Mouse (Mus musculus): ENCODE measurements at regions not wholly inside any gene's neighbourhood (a gene's known extent, or its start where the extent isn't known, plus 50 kb on each side); places are given as distances from the start of the nearest gene placed in this dataset.

DNA sequence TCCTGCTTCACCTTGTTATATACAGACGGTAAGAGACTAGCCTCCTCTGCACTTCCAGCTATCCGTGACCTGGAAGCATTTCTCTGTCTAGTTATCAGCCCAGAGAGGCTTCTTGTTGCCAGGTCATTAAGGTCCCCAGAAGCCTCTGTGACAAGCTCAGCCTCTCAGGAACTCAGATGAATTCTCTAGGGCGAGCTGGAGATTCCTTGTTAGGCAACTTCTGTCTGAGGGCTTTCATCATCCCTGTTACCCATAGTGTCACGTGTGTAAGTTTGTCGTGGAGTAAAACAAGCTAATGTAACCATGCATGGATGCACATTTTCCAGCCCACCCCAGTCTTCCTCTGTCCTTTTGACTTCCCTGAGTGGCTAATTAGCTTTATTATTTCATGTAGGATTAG lies 126.3 kb upstream of the Ednra start:
- DNase-seq (ENCODE audit: low spot score in 2 of 2) = no peak

DNA sequence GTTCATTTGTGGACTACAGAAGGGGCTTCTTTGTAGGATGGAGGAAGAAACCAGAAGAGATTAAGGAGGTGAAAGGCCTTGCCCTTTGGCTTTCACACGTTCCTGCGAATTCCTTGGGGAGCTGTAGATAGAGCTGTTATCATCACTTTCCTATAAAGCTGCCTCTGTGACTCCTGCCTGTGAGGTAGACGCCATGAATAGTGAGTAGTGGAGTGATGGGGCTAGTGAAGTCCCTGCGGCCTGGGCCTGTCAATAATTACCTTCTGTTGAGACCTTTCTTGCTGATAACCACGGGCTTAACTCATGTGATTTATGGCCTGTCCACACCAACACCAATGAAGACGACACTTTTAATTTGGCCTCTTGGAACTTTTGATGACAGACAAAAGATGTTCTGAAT lies 146.0 kb upstream of the Ednra start:
- DNase-seq (ENCODE audit: low spot score in 2 of 2) = no peak

DNA sequence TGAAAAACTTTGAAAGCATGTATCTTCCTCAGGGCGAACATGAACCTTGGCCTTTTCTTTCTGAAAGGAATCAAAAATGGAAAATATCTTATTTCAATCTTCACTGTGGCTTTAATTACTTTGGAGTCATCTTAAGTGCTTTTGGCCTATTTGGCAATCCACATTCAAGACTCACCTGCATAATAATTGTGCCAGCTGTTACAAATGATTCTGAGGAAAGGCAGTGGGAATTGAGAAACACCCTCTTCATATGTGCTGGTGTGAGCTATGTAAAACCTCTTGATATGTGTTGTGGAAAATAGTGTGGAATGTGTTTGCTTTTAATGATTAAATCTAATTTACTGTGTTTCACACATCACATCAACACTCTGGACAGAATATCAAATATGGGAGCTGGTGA lies 148.5 kb upstream of the Ednra start:
- DNase-seq (ENCODE audit: low spot score in 2 of 2) = no peak

DNA sequence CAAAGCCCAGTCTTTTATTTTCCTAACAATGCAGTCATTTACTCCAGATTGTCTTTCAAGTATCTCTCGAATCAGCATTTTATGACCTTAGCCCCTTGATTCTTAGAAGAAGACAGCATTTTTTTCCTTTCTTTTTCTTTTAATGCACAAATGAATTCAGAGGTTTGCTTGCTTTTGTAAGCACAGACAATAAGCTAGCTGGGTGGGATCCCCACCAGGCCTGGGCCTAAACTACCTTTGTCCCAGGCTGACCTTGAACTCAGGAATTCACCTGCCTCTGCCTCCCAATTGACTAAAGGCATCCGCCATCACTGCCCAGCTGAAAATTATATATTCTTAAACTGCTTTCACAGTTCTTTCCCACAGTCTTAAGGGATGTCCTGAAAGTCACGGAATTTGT lies 195.5 kb upstream of the Ednra start:
- no peak for DNase-seq (ENCODE audit: low spot score in 2 of 2)

DNA sequence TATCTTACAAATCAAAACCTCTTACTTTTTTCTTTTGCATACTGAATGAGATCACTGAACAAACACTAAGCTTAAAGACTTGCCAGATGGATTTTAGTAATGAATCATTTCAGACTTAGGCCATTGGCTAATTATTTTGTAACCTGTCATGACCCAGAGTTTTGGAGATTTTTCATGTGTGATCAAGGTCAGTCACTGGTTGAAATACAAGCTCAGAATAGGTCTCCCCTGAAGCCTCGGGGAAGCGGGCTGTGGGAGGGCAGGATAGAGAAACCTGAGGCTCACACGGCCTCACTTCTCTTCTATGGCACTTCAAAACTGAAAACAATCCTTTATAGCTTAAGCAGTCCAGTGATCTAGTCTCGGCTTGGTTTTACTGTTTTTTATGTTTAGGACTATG lies 197.6 kb upstream of the Ednra start:
- no peak for DNase-seq (ENCODE audit: low spot score in 2 of 2)

DNA sequence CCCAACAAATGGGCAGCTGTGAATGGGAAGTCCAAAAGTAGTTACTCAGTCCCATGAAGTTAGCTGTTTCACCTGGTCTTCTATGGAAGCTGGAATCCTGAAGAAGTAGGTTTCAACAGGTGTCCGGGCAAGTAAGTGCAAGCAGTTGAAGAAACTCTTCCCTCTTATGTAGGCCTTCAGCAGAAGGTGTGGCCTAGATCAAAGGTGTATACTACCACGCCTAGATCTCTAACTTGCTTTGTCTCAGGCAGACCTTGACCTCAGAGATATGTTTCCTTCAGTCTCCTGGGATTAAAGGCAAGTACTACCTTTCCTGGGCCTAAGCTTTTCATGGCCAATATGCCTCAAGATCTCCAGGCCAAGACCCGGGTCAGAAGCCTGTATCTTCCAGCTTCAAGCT lies 223.4 kb upstream of the Ednra start:
- DNase-seq (ENCODE audit: low spot score in 2 of 2) = no peak

DNA sequence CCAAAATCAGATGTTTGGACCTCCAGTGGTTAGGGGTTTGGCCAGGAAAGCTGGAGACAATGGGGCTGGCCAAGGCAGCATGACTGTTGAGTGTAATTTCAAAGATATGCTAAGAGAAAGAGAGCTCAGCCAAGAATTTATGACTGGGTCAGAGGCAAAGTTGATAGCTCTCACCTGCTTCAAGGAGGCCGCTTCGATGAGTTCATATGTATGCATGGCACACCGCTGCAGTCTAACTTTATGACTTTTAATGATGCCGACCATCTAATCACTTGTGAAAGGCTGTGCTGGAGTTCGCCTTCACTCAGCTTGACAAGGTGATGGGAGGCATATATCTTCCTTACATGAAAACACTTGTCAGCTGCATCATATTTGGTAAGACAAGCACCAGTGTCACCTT lies 225.4 kb upstream of the Ednra start:
- DNase-seq (ENCODE audit: low spot score in 2 of 2) = no peak

DNA sequence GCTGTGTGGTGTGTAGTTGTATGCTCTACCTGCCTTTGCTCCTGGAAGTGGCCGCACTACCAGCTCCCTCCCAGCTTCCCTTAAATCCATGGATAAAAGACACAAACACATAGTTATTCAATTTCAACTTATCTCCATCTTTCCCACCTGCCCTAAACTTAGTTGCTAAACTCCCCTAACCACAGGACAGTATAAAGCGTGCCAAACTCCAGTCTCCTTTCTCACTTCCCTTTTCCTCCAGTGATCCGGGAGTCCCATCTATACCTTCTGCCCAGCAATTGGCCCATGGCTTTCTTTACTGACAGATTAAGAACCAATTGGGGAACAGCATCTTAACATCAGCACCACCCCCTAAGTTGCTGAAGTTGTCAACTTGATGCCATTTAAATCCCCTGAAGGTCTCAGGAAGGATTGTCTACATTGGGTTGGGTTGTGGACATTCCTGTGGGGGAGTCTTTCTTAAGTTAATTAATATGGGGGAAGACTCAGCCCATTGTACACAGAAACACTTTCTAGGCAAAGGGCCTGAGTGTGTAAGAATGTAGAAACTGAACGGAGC lies 234.6 kb upstream of the Ednra start:
- DNase-seq (ENCODE audit: low spot score in 2 of 2) = no peak

DNA sequence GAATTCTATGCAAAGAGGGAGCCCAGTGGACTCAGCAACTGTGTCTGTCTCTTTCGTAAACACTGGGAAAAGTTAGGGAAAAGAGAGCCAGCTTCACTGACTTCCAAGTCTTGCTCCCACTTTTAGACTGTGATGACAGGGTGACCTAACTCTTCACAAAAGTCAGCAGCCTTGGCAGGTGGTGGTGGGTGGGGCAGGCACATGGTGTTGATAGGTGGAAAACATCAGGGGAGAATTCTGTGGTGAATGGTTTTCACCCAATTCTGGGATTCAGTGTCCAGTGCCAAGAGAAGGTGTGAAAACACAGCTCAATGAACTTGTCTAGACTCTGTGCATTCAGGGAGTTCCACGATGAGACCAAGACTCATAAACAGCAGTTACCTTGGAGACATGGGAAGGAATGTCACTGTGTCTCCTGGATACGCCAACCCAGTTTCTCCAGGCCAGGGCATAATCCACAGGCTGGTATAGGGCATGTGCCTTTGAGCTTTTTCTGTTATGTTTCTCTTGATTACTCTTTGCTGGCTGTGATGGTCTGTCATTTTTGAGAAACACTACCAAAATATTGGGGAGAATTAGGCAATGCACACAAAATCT lies 238.9 kb upstream of the Ednra start:
- no peak for DNase-seq (ENCODE audit: low spot score in 2 of 2)

DNA sequence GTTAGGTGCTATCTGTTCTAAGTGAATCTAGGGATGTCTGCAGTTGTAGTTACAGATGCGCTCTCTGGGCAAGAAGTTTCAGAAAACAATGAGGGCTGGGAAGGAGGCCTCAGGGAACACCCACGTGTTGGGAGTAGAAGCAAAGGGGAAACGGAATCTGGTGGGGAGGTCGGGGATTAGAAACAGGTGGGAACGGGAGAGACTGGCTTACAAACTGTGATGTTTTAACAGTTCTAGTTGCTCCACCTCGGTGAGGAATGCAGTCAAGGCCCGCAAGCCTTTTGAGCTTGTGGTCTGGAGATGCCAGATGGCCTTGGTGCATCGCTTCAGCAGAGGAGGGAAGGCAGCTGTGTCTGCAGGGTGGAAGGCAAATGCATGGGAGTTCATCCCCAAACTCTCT lies 242.7 kb upstream of the Ttc29 start:
- no peak for DNase-seq (ENCODE audit: low spot score in 2 of 2)

DNA sequence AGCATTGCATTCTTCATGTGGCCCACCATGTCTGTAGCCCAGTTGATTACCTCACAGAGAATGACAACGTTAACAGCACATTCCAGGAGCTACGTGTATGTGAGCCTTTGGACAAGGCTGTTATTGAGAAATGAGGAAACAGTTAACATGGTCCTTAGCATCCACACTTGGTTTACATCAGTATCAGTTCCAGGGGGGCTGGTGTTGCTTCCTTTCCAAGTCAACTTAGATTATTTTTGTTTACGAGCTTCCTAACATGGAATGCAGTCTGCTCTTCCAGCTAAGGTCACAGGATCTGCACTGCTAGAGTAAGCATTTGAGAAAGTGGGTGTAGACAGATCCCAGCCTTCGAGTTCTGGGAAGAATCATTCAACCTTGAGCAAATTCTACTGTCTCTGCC lies 239.4 kb upstream of the Ttc29 start:
- no peak for DNase-seq (ENCODE audit: low spot score in 2 of 2)

DNA sequence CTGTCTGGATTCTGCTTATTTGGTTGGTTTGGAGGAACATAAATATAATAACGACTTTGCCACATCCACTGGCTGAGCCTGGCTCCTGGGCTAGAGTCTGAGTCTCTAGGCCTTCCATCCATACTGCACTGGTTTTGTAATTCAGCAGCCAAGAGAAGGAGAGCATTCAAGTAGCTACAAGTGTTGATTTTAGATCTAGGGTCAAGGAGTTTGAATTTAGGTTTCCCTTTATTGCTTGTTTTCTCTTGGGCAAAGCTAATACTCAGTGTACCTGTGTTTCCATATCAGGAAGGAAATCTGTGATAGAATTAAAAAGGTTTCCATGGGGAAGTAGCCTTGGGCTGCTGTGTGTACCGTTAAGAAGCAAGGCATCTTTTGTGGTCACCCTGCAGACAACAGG lies 234.0 kb upstream of the Ttc29 start:
- DNase-seq (ENCODE audit: low spot score in 2 of 2) = no peak

DNA sequence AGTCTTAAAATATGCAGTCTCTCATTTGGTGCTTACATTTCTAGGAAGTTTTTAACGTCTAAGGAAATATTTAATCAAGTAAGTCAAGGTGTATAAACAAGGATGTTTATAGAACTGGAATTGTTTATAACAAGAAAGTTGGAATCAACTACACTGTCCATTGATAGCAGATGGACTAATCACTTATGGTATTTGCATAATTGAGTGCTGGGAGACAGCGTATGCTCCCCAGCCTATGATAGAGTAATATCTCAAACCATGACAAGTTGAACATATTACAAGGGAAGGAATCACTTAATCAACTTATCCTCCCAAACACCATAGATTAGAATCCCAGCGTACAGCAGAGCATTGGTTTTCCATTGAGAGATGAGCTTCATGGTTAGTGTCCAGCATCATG lies 232.4 kb upstream of the Ttc29 start:
- DNase-seq (ENCODE audit: low spot score in 2 of 2) = no peak

DNA sequence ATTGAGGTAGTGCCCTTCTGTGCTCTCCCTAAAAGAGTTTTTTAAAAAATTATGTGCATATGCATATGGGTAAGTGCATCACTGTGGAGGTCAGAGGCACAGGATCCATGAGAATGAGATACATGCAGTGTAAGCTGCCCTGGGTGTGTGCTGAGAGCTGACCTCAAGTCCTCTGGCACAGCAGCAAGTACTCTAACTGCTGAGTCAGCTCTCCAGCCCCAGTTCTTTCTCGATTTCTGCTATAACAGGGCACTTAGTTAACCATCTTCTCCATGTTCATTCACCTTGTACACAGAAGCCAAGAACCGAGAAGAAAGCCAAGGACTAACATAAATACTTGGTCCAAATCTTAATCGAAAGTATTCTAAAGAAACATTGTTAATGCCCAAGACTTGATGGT lies 231.1 kb upstream of the Ttc29 start:
- DNase-seq (ENCODE audit: low spot score in 2 of 2) = no peak

DNA sequence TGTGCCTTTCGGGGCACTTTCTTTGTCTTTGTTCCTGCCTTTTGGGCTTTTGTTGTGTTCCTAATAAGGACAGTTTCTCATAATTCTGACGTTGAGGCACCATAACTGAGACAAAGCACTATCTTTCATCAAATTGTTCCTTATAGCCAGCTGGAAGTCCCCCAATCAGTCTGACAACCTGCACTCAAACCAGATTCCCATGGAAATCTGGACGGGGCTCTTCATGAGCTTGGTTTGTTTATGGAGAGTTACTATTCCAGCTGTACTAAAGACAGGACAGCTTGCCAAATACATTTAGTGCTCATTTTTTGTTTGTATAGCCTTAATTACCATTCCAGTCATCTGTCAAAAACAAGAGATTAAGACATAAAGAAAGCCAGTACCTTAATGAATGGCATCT lies 229.6 kb upstream of the Ttc29 start:
- DNase-seq (ENCODE audit: low spot score in 2 of 2) = no peak

DNA sequence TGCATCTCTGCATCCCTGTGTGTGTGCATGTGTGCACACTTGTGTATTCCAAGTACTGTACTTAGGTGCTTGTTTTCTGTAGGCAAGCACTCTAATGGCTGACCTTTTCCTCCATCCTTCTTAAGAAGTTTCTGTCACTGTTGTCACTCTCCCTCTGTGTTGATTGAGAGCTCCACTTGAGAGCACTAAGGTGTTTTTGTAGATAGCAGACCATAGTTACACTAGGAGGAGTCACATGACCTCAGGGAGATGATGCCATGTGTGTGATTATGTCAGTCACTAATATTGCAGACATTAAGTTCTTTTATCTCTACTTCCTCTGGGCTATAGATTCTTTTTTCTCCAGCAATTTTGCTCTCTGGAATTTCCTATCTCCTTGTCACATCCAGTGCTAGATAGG lies 225.9 kb upstream of the Ttc29 start:
- no peak for DNase-seq (ENCODE audit: low spot score in 2 of 2)

DNA sequence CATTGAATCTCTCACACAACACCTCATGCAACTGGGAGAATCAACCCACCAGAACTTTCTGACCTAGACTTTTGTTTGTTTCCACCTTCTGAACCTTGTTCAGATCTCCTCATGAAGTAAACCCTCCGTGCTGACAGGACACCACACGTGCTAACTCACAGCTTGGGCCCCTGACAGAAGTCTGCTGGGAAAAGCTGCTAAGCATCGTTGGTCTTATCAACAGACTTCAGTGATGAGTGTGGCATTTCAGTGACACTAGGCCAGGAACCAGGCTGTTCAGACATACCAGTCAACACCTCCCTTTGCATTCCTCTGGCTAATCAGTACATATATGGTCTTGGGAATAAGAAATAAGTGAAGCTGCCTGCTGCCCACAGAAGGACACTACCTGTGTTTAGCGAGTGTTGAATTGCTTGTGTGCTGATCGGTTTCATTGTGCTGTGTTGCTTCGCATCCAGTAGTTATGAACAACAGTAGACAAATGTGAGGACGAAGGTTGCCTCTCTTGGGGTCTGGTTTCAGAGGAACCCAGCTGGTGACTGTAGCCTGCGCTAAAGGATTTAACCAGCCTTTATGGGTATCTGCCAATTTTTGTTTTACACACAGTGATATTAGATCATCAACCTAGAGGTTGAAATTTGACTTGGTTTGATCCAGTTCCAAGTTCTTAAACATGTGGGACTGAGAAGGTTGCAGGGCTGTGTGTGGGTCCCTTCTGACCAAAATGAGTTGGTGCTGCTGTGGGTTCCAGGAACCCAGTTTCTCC lies 224.6 kb upstream of the Ttc29 start:
- no peak for DNase-seq (ENCODE audit: low spot score in 2 of 2)

DNA sequence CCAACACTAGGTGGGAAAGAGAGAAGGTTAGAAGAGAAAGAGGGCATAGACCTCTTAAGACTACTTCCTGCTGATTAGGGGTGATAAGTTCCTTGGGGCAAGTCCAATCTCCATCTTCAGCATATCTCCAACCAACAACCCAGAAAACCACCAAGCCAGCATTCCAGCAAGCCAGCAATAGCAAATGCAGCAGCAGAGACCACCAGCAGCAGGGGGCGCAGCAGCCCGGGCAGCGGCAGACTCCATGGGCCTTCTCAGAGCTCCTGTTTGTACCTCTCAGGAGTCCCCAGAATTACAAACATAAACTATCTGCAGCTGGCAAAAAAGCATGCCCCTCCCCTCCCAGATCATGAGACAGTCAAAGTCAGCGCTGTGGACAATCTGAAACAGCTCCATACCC lies 222.0 kb upstream of the Ttc29 start:
- DNase-seq (ENCODE audit: low spot score in 2 of 2) = no peak

DNA sequence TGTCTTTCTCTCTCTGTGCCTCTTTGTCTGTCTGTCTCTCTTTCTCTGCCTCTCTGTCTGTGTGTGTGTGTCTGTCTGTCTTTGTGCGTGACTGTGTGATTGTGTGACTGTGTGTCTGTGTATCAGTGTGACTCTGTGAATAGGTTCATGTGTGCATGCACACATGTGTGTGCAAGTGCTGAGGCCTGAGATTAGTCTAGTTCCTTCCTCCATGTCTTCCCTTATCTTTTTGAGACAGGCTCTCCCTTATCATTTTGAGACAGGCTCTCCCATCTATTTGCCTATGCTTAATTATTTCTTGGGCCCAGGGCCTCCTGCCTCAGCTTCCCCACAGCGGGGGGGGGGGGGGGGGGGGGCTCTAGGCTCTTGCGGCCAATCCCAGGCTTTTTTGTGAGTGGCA lies 212.8 kb upstream of the Ttc29 start:
- no peak for DNase-seq (ENCODE audit: low spot score in 2 of 2)

DNA sequence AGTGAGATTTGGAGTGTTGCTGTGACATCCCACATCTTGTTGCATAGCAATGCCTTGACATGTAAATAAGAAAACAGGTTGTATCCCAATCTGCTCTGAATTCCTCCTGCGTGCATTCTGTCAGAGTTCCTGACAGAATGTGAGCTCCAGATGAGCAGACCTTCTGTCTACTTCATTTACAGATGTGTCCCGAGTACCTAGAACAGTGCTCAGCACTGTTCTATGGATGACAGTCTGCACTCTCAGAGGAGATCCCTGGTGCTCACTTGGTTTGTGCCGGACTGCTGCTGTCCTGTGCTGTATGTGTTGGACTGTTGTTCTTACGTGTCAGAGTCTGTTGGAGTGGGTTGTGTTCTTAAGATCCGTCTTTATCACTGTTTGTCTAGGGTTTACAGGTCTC lies 211.4 kb upstream of the Ttc29 start:
- no peak for DNase-seq (ENCODE audit: low spot score in 2 of 2)

DNA sequence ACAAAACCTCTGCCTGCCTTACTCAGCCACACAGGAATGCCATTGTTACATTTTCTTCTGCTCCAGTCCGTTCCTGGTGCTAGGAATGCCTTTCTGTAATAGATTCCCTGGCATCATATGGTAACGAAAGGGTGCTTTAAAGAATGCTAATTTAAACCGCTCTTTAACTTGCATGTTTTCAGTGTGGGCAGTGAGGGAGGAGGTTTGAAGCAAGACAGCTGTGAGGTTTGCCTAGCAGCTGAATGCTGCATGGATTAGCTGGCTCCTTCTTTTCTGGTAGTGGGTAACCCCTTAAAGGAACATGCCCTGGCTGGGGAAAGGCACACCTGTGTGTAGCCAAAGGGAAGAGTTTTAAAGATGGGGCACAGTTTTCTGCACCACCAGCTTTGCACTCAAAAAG lies 211.0 kb upstream of the Ttc29 start:
- DNase-seq (ENCODE audit: low spot score in 2 of 2) = no peak

DNA sequence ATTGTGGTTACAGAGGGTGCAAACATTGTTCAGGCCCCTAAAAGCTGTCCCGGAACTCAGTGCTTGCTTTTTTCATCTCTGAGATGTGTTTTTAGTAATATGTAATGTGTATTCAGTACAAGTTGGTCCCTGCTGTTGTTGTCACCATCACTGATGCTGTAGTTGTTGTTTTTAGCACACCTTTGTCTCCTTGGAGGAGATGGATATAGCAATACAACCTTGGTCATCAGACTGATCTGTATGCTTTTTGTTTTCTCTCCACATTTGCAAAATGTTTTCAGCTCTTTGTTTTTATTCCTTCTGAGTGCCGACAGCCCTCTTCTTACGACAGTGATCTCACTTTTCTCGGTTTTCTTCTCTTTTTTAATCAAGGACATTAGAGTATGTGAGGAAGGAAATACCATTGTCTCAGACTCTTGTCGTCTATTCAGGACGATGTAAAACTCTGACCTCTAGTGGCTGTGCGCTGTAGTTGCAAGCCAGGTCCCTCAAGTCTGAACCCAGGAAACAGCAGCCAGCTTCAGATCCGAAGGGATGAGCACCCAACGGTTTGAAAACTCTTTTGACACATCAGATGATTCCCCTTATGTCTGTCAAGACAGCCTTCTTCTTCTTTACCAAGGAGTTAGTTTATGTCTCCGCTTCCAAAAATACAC lies 209.1 kb upstream of the Ttc29 start:
- DNase-seq (ENCODE audit: low spot score in 2 of 2) = peak; percentile 20 to 69

DNA sequence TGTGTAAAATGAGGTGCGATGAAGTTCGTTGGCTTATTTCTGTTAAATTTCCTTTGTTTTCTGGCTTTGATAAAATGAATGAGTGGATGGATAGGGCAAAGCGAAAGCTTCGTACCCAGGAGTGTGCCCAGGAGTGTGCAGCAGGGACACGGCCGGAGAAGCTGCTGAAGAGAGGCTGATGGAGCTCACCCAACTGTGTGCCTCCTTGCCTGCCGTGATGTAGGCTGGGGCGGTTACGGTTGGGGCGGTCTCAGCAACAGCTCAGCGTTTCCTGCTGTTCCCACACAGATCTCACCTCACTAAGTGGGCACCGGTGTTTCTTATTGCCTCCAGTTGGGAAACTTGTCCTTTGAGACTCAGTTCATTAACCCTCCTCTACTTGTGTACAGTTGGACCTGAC lies 208.2 kb upstream of the Ttc29 start:
- no peak for DNase-seq (ENCODE audit: low spot score in 2 of 2)

Measured in spleen, postnatal 4 days (tissue).